Mouse (Mus musculus): ENCODE measurements at regions not wholly inside any gene's neighbourhood (a gene's known extent, or its start where the extent isn't known, plus 50 kb on each side); places are given as distances from the start of the nearest gene placed in this dataset.

DNA sequence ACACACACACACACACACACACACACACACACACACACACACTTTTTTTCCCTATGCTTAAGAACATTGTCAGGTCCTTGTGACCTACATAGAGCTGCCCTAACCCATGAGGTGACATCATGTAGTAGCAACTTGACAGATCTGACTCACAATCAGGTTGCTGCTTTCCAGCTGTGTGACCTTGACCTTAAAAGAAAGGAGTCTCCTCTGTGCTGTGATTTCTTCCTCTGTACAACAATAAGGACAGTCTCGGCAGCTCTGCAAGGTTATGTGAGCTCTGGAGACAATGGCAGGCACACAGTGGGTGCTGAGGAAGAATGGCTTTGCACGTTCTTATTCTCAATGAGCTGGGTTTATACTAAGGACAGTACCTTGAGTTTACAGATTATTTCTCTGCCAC is 73.7 kb upstream of the Cacna2d3 start:
- TF ChIP-seq POLR2A (IDR thresholded peaks at IDR 0.05; ENCODE audit: low read depth, low read length), result no peak
- TF ChIP-seq CTCF (conservative IDR thresholded peaks at IDR 0.05; ENCODE audit: insufficient read depth, insufficient read length, low read depth, low read length), result no peak
